Mouse (Mus musculus) stomach, postnatal 0 days (tissue): ENCODE measurements at regions not wholly inside any gene's neighbourhood (a gene's known extent, or its start where the extent isn't known, plus 50 kb on each side); places are given as distances from the start of the nearest gene placed in this dataset.

Source experiments
- CTCF ChIP-seq: IDR thresholded peaks from 2 replicates; pipeline ENCODE4 v1.5.1; 2016; ENCODE audit warnings: antibody characterized with exemption, low read depth, mild to moderate bottlenecking, moderate library complexity
- EP300 ChIP-seq: optimal IDR thresholded peaks from 2 replicates; pipeline ENCODE3; 2016; ENCODE audit warnings: antibody characterized with exemption

GRCm38 (mm10) chr10:95075897-95076296 lies 131.3 kb upstream of the Plxnc1 start:
- TF ChIP-seq CTCF (no peak), EP300 (no peak)
